Mouse (Mus musculus) heart, embryonic 11.5 days (tissue): Measurements from ENCODE around the gene Npas2. TPM values are rescaled to one million over a fixed set of nuclear protein-coding genes. Genes with fewer than 3 reads are reported as not detected.

Experiments used
- ATAC-seq: fragments of 200-750 bp; cut with Nextera tagmentation; replicated peaks from 2 replicates; pipeline ENCODE4 v1.8.0; 2017; ENCODE audit warnings: moderate library complexity; ENCODE audit not compliant: insufficient number of reproducible peaks, low FRiP score, low TSS enrichment
- H3K27ac ChIP-seq: fragments of 300-500 bp; sonication (generic); 2 replicates; pipeline ENCODE4 v1.5.1; 2014; ENCODE audit warnings: mild to moderate bottlenecking, low read depth, low read length
- H3K27me3 ChIP-seq: fragments of 300-500 bp; sonication (generic); 2 replicates; pipeline ENCODE4 v1.6.1; 2014; ENCODE audit warnings: mild to moderate bottlenecking, low read length, mixed read lengths; ENCODE audit not compliant: control insufficient read depth, insufficient read depth
- H3K36me3 ChIP-seq: fragments of 300-500 bp; sonication (generic); 2 replicates; pipeline ENCODE4 v1.6.1; 2014; ENCODE audit warnings: mild to moderate bottlenecking, low read length, moderate library complexity, mixed read lengths; ENCODE audit not compliant: control insufficient read depth, insufficient read depth
- H3K4me1 ChIP-seq: fragments of 300-500 bp; sonication (generic); 2 replicates; pipeline ENCODE4 v1.6.1; 2014; ENCODE audit warnings: low read length; ENCODE audit not compliant: control insufficient read depth, insufficient read depth
- H3K4me2 ChIP-seq: fragments of 300-500 bp; sonication (generic); 2 replicates; pipeline ENCODE4 v1.6.1; 2014; ENCODE audit warnings: mild to moderate bottlenecking, moderate library complexity
- H3K4me3 ChIP-seq: fragments of 300-500 bp; sonication (generic); 2 replicates; pipeline ENCODE4 v1.5.1; 2014; ENCODE audit warnings: low read depth, low read length
- H3K9ac ChIP-seq: fragments of 300-500 bp; sonication (generic); 2 replicates; pipeline ENCODE4 v1.6.1; 2014; ENCODE audit warnings: mild to moderate bottlenecking, low read depth, low read length, moderate library complexity
- H3K9me3 ChIP-seq: fragments of 300-500 bp; sonication (generic); replicated peaks from 2 replicates; pipeline ENCODE4 v1.6.1; 2016; ENCODE audit warnings: low read length; ENCODE audit not compliant: control insufficient read depth
- WGBS: fragments of 180-500 bp; shearing (Covaris S2); extraction: QIAGEN DNeasy Blood & Tissue Kit; methylation state at CpG from one replicate; pipeline ENCODE4 v1.1.7; 2014; ENCODE audit not compliant: insufficient replicate concordance; 5-methylcytosine and 5-hydroxymethylcytosine counted together
- polyA plus RNA-seq: library from polyadenylated mRNA; unstranded; fragments of >200 nt; fragmentation: Nextera tagmentation; extraction: Ambion mirVana; gene quantifications from 2 replicates; pipeline ENCODE4 v1.2.1, GENCODE M21; 2014

Npas2 gene
- polyA plus RNA-seq, 1 experiment from 2014 or later: 0.13 TPM

- Histone ChIP-seq H3K36me3 (no peaks in the 10 kb centered on the region), H3K9ac (no peak overlapping the region), H3K27me3 (peaks cover 8% of the 10 kb centered on the region; the same call in 1 of the 2 replicates), H3K4me3 (no peak overlapping the region), H3K9me3 (no peaks in the 10 kb centered on the region), H3K27ac (no peak overlapping the region), H3K4me2 (no peak overlapping the region), H3K4me1 (peaks cover 22% of the 10 kb centered on the region)
- WGBS: 69% methylated on average over 7 of the region's 7 CpGs
- no peak for ATAC-seq
Measured at GRCm38 (mm10) chr1:39283323-39283722, 89.8 kb downstream of the Npas2 start.

- H3K9me3 ChIP-seq: no peaks in the 10 kb centered on the region
- no peaks in the 10 kb centered on the region for H3K36me3 ChIP-seq
- no peak overlapping the region for H3K4me2 ChIP-seq
- ATAC-seq: no peak
- no peak overlapping the region for H3K27ac ChIP-seq
- H3K9ac ChIP-seq: no peak overlapping the region
- 54% methylated on average over 16 of the region's 16 CpGs for WGBS
- H3K4me3 ChIP-seq: no peak overlapping the region
- H3K4me1 ChIP-seq: peaks cover 22% of the 10 kb centered on the region
- H3K27me3 ChIP-seq: peaks cover under 1% of the 10 kb centered on the region; the same call in 1 of the 2 replicates
Measured at GRCm38 (mm10) chr1:39284786-39285185, 91.3 kb downstream of the Npas2 start.

GRCm38 (mm10) chr1:39287076-39287475 lies 93.5 kb downstream of the Npas2 start:
- 90% methylated on average over 9 of the region's 9 CpGs for WGBS
- H3K4me3 ChIP-seq: no peak overlapping the region
- H3K27ac ChIP-seq: no peak overlapping the region
- H3K9ac ChIP-seq: no peak overlapping the region
- no peak for ATAC-seq
- no peaks in the 10 kb centered on the region for H3K27me3 ChIP-seq
- peaks cover 10% of the 10 kb centered on the region for H3K4me1 ChIP-seq
- no peak overlapping the region for H3K4me2 ChIP-seq
- no peaks in the 10 kb centered on the region for H3K9me3 ChIP-seq
- H3K36me3 ChIP-seq: no peaks in the 10 kb centered on the region

- Histone ChIP-seq H3K4me3 (no peak overlapping the region), H3K9me3 (no peaks in the 10 kb centered on the region), H3K27me3 (no peaks in the 10 kb centered on the region), H3K4me1 (peaks cover 10% of the 10 kb centered on the region), H3K27ac (no peak overlapping the region), H3K4me2 (no peak overlapping the region), H3K36me3 (no peaks in the 10 kb centered on the region), H3K9ac (no peak overlapping the region)
- no peak; the same call in 1 of the 2 replicates for ATAC-seq
- 23% methylated on average over 4 of the region's 4 CpGs for WGBS
Measured at GRCm38 (mm10) chr1:39287831-39288230, 94.3 kb downstream of the Npas2 start.

GRCm38 (mm10) chr1:39288425-39288824 lies 94.9 kb downstream of the Npas2 start:
- Histone ChIP-seq H3K27me3 (no peaks in the 10 kb centered on the region), H3K4me3 (no peak overlapping the region), H3K4me2 (no peak overlapping the region), H3K4me1 (peaks cover 10% of the 10 kb centered on the region), H3K36me3 (no peaks in the 10 kb centered on the region), H3K9me3 (no peaks in the 10 kb centered on the region), H3K27ac (no peak overlapping the region), H3K9ac (no peak overlapping the region)
- ATAC-seq: no peak
- 64% methylated on average over 3 of the region's 3 CpGs for WGBS

- 54% methylated on average over 3 of the region's 3 CpGs for WGBS
- no peak overlapping the region for H3K27ac ChIP-seq
- 0 out of 2 replicates have a peak overlapping the region, but pooled peaks have one; percentile 16 for H3K9ac ChIP-seq
Measured at GRCm38 (mm10) chr1:39292001-39292400, 98.5 kb downstream of the Npas2 start.

GRCm38 (mm10) chr1:39298294-39298693 lies 104.8 kb downstream of the Npas2 start:
- no peaks in the 10 kb centered on the region for H3K4me1 ChIP-seq
- no peak for ATAC-seq
- no peak overlapping the region for H3K4me2 ChIP-seq
- no peaks in the 10 kb centered on the region for H3K27me3 ChIP-seq
- no peaks in the 10 kb centered on the region for H3K9me3 ChIP-seq
- H3K27ac ChIP-seq: no peak overlapping the region
- no peak overlapping the region for H3K4me3 ChIP-seq
- H3K9ac ChIP-seq: no peak overlapping the region
- H3K36me3 ChIP-seq: no peaks in the 10 kb centered on the region
- WGBS: 76% methylated on average over 9 of the region's 9 CpGs

More at GRCm38 (mm10) chr1:39292001-39292400, 98.5 kb downstream of the Npas2 start:
- no peak overlapping the region for H3K4me3 ChIP-seq
- H3K4me1 ChIP-seq: peaks cover 7% of the 10 kb centered on the region
- no peak overlapping the region for H3K4me2 ChIP-seq
- H3K9me3 ChIP-seq: no peaks in the 10 kb centered on the region
- ATAC-seq: no peak
- H3K36me3 ChIP-seq: no peaks in the 10 kb centered on the region
- no peaks in the 10 kb centered on the region for H3K27me3 ChIP-seq

- H3K4me2 ChIP-seq: no peak overlapping the region
- no peak for ATAC-seq
- H3K27me3 ChIP-seq: no peaks in the 10 kb centered on the region
- H3K4me3 ChIP-seq: no peak overlapping the region
- H3K9ac ChIP-seq: no peak overlapping the region
- H3K27ac ChIP-seq: no peak overlapping the region
- no peaks in the 10 kb centered on the region for H3K36me3 ChIP-seq
- WGBS: 82% methylated on average over 9 of the region's 9 CpGs
- H3K9me3 ChIP-seq: no peaks in the 10 kb centered on the region
- no peaks in the 10 kb centered on the region for H3K4me1 ChIP-seq
Measured at GRCm38 (mm10) chr1:39300243-39300642, 106.7 kb downstream of the Npas2 start.

GRCm38 (mm10) chr1:39300676-39301075 lies 107.1 kb downstream of the Npas2 start:
- Histone ChIP-seq H3K9ac (no peak overlapping the region), H3K4me2 (no peak overlapping the region), H3K27ac (no peak overlapping the region), H3K4me1 (no peaks in the 10 kb centered on the region), H3K36me3 (no peaks in the 10 kb centered on the region), H3K9me3 (no peaks in the 10 kb centered on the region), H3K4me3 (no peak overlapping the region), H3K27me3 (no peaks in the 10 kb centered on the region)
- no peak for ATAC-seq
- 89% methylated on average over 6 of the region's 6 CpGs for WGBS
